Mouse (Mus musculus) stomach, postnatal 0 days (tissue): Measurements from ENCODE around the gene Sergef. TPM values are rescaled to one million over a fixed set of nuclear protein-coding genes. Genes with fewer than 3 reads are reported as not detected.

Source experiments
- ATAC-seq: fragments of 200-750 bp; cut with Nextera tagmentation; 2 replicates; pipeline ENCODE4 v1.8.0; 2017; ENCODE audit not compliant: low FRiP score, low TSS enrichment
- DNase-seq: peaks from one replicate; pipeline ENCODE4 v3.0.0-alpha.2; 2016; ENCODE audit warnings: low spot score
- H3K27ac ChIP-seq: fragments of 300-500 bp; sonication (generic); replicated peaks from 2 replicates; pipeline ENCODE4 v1.5.1; 2014; ENCODE audit warnings: mild to moderate bottlenecking, control low read depth
- H3K27me3 ChIP-seq: fragments of 300-500 bp; sonication (generic); 2 replicates; pipeline ENCODE4 v1.6.1; 2014; ENCODE audit warnings: low read length; ENCODE audit not compliant: control insufficient read depth, insufficient read depth
- H3K36me3 ChIP-seq: fragments of 300-500 bp; sonication (generic); 2 replicates; pipeline ENCODE4 v1.6.1; 2014; ENCODE audit warnings: low read length, mixed read lengths; ENCODE audit not compliant: control insufficient read depth, insufficient read depth
- H3K4me1 ChIP-seq: fragments of 300-500 bp; sonication (generic); replicated peaks from 2 replicates; pipeline ENCODE4 v1.6.1; 2014; ENCODE audit warnings: antibody characterized with exemption; ENCODE audit not compliant: control insufficient read depth, insufficient read depth
- H3K4me2 ChIP-seq: fragments of 300-500 bp; sonication (generic); replicated peaks from 2 replicates; pipeline ENCODE4 v1.6.1; 2014; ENCODE audit warnings: low read depth, mild to moderate bottlenecking, control low read depth, moderate library complexity
- H3K4me3 ChIP-seq: fragments of 300-500 bp; sonication (generic); 2 replicates; pipeline ENCODE4 v1.5.1; 2014; ENCODE audit warnings: low read depth, low read length, control low read depth
- H3K9ac ChIP-seq: fragments of 300-500 bp; sonication (generic); 2 replicates; pipeline ENCODE4 v1.6.1; 2014; ENCODE audit warnings: mild to moderate bottlenecking, low read length, control low read depth, mixed read lengths
- H3K9me3 ChIP-seq: fragments of 300-500 bp; sonication (generic); 2 replicates; pipeline ENCODE4 v1.6.1; 2016; ENCODE audit warnings: low read length; ENCODE audit not compliant: control insufficient read depth
- CTCF ChIP-seq: IDR thresholded peaks from 2 replicates; pipeline ENCODE4 v1.5.1; 2016; ENCODE audit warnings: antibody characterized with exemption, low read depth, mild to moderate bottlenecking, moderate library complexity
- EP300 ChIP-seq: optimal IDR thresholded peaks from 2 replicates; pipeline ENCODE3; 2016; ENCODE audit warnings: antibody characterized with exemption
- WGBS: fragments of 180-500 bp; shearing (Covaris S2); extraction: QIAGEN DNeasy Blood & Tissue Kit; methylation state at CpG from one replicate; pipeline ENCODE4 v1.1.7; 2014; 5-methylcytosine and 5-hydroxymethylcytosine counted together
- polyA plus RNA-seq: library from polyadenylated mRNA; unstranded; fragments of >200 nt; fragmentation: Nextera tagmentation; extraction: Ambion mirVana; gene quantifications from 2 replicates; pipeline ENCODE4 v1.2.1, GENCODE M21; 2015

Sergef gene
- polyA plus RNA-seq, 1 experiment from 2014 or later = 11.4 TPM

DNA sequence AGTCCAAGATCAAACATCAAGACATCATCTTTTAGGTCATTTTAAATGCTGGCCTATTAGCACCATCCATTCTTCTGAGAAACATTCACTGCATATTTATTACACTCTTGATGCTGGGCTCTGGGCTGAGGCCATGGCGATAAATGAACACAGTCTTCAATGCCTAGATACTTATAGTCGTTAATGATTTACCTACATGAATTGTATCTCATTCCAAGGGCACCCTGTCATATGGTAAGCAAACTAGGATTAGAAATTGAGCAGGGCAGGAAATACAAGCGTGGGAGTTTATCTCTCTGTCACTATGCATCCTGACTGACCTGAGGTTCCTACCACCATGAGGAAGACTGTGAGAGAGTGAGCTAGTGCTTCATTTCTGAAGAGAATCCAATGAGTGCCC, 170.1 kb downstream of the Sergef start:
- Histone ChIP-seq H3K4me3 (no peak overlapping the region), H3K36me3 (no peaks in the 10 kb centered on the region), H3K27ac (no peak overlapping the region), H3K27me3 (no peaks in the 10 kb centered on the region), H3K9me3 (no peaks in the 10 kb centered on the region), H3K4me2 (no peak overlapping the region), H3K4me1 (no peaks in the 10 kb centered on the region), H3K9ac (no peak overlapping the region)
- DNase-seq (no peak), ATAC-seq (no peak)
- 53% methylated on average over 3 of the region's 3 CpGs for WGBS
- TF ChIP-seq CTCF = no peak
- no peak for TF ChIP-seq EP300

DNA sequence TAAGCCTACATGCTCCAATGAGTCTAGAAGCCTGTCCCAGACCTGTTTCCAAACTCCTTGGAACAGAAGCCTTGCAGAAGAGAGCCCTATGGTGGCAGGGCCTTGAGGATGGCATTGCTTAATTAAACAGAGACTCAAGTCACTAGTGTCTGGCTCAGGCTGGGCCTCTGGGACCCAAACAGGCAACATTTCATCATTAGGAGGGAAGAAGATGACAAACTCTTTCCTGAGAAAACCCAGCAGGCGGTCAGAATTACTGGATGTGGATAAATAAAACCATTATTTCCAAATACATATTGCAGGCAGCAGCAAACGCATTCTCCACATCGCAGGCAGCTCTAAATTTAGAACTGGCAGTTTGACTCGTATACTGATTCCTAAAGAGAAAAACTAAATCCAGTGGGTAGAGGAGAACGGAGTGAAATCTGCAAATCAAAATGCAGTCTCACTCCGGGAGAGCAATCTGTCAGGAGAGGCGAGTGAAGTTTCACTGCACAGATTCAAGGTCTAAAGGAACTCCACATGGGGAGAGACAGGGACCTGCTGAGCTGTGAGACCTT, 173.1 kb downstream of the Sergef start:
- H3K9ac ChIP-seq = no peak overlapping the region
- TF ChIP-seq CTCF (no peak), EP300 (no peak)
- no peaks in the 10 kb centered on the region for H3K36me3 ChIP-seq
- no peak overlapping the region for H3K4me2 ChIP-seq
- H3K4me3 ChIP-seq = no peak overlapping the region
- H3K9me3 ChIP-seq = no peaks in the 10 kb centered on the region
- H3K27ac ChIP-seq = no peak overlapping the region
- H3K4me1 ChIP-seq = no peaks in the 10 kb centered on the region
- H3K27me3 ChIP-seq = no peaks in the 10 kb centered on the region
- 47% methylated on average over 7 of the region's 7 CpGs for WGBS
- DNase-seq (no peak), ATAC-seq (no peak)

DNA sequence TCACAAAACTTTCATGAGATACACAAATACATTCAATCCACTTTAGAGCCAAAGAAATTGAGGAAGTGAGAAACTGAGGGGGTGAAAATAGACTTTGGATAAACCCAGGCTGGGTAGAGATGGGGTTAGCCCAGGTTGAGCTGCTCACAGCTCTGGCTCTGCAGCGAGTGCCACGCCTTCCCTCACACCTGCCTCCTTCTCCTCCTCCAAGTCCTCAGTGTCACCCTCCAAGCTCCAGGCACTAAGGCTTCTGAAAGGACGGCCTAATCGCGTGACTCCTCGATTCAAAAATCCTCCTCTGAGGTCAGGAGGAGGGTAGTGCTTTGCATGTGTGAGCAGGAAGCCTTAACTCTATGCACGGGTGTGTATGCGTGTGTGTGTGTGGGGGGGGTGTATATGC, 176.5 kb downstream of the Sergef start:
- WGBS = 59% methylated on average over 8 of the region's 8 CpGs
- no peak for ATAC-seq
- Histone ChIP-seq H3K9me3 (no peaks in the 10 kb centered on the region), H3K36me3 (no peaks in the 10 kb centered on the region), H3K27ac (no peak overlapping the region), H3K4me2 (no peak overlapping the region), H3K4me1 (no peaks in the 10 kb centered on the region), H3K27me3 (no peaks in the 10 kb centered on the region), H3K4me3 (no peak overlapping the region), H3K9ac (no peak overlapping the region)
- DNase-seq = no peak
- TF ChIP-seq CTCF (no peak), EP300 (no peak)

DNA sequence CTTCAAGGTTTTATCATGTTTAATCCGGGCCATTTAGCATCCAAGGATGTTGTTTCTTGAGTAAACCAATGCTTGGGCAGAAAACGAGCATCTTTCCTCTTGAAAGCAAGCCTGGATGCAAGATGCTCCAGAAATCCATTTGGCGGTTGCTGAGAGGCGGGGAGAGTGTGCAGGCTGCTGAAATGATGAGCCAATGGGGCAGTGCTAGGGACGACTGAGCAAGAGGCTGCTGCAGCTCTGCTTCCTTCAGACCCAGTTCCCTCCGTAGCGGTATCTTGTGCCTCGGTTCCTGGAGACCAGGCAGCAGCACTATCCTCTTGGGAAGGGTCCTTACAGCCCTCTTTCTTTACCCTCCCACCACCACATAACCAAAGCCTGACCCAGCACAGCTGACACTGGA, 177.3 kb downstream of the Sergef start:
- WGBS = 76% methylated on average over 8 of the region's 8 CpGs
- no peak overlapping the region for H3K4me2 ChIP-seq
- no peaks in the 10 kb centered on the region for H3K4me1 ChIP-seq
- H3K9me3 ChIP-seq = no peaks in the 10 kb centered on the region
- TF ChIP-seq CTCF = no peak
- no peak for TF ChIP-seq EP300
- H3K9ac ChIP-seq = no peak overlapping the region
- ATAC-seq (no peak), DNase-seq (no peak)
- H3K27me3 ChIP-seq = no peaks in the 10 kb centered on the region
- H3K27ac ChIP-seq = no peak overlapping the region
- H3K36me3 ChIP-seq = no peaks in the 10 kb centered on the region
- no peak overlapping the region for H3K4me3 ChIP-seq

DNA sequence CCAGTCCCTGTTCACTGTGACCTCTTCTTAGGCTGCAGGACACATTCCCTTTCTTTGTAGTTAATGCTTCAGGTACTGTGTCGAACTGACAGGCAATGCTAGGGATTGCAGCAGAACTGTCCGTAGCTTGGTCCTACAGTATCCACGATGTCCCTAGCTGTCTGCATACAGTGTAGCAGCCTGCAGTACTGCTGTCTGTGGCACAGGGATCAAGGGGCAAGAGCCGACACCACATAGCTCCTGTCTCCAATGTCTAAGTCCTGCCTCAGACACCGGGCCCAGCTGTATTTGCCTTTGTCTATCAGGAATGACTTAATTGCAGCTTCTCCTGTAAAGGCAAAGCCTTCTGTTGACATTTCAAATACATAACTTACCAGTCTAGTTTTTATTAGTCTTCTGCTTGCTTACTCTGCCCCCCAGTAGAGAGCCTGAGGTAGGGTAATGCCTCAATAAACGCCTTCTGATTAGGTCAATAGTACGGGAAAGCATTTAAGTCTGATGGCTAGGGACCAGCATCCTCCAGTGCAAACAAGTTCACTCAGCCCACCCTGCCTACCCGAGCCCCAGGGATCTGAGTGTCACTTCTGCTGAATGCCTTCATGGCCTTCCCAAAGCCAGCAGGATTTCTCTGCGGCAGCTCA, 179.9 kb downstream of the Sergef start:
- Histone ChIP-seq H3K4me3 (no peak overlapping the region), H3K9ac (no peak overlapping the region), H3K4me2 (no peak overlapping the region), H3K4me1 (no peaks in the 10 kb centered on the region), H3K9me3 (no peaks in the 10 kb centered on the region), H3K27ac (no peak overlapping the region), H3K36me3 (no peaks in the 10 kb centered on the region), H3K27me3 (no peaks in the 10 kb centered on the region)
- TF ChIP-seq CTCF (no peak), EP300 (no peak)
- no peak for DNase-seq
- no peak for ATAC-seq
- WGBS = 48% methylated on average over 9 of the region's 9 CpGs

DNA sequence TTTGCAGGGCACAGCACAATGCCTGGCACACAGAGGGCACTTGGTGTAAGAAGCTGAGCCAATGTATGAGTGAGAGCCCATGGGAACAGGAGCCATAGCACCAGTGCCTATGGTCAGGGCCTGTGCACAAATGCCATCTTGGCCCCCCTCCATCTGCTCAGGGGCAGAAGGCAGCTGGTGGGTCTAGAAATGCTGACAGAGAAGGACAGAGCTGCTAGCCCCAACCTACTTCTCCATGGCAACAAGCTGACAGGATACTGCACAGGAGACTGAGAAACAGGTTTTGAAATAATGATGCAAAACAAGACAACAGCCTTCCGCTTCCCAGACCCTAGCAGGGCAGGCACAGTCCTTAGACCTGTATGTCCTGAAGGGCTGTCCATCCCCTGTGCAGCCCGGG, 180.4 kb downstream of the Sergef start:
- H3K27ac ChIP-seq = no peak overlapping the region
- no peak for DNase-seq
- no peak overlapping the region for H3K4me3 ChIP-seq
- 75% methylated on average over 2 of the region's 2 CpGs for WGBS
- no peaks in the 10 kb centered on the region for H3K27me3 ChIP-seq
- no peak overlapping the region for H3K4me2 ChIP-seq
- H3K9me3 ChIP-seq = no peaks in the 10 kb centered on the region
- no peak for TF ChIP-seq CTCF
- TF ChIP-seq EP300 = no peak
- H3K36me3 ChIP-seq = no peaks in the 10 kb centered on the region
- H3K4me1 ChIP-seq = no peaks in the 10 kb centered on the region
- no peak overlapping the region for H3K9ac ChIP-seq
- ATAC-seq = no peak
